In genomic region chr2:166948936-166949335, GRCm38 (mm10) we compare ENCODE assay signal across 21 mouse cellular contexts. TPM values are rescaled to one million over a fixed set of nuclear protein-coding genes. Genes with fewer than 3 reads are reported as not detected.
DNase-seq lines count a peak whose midpoint lies in the region; TF ChIP-seq lines count a peak whose summit lies in the region.
"Had no signal": no experiment of that assay in that cellular context is flagged by ENCODE, and none has a peak within 500 bp of the region (broad histone marks: within the 10 kb centered on the region; RNA-seq: fewer than 3 reads in every experiment).

No protein-coding gene starts in this region.

- H3K4me2 ChIP-seq in myocyte (ENCODE audit: low read depth): no peak overlapping the region
- H3K4me2 ChIP-seq: embryonic facial prominence, embryonic 13.5 days; embryonic facial prominence, embryonic 15.5 days; forebrain, embryonic 12.5 days had no signal

- TF ChIP-seq CTCF in left cerebral cortex, adult 2 months (IDR thresholded peaks at IDR 0.05): no peak

- peak overlapping the region; percentile 28; the same call in 1 of the 2 replicates for H3K27ac ChIP-seq in left cerebral cortex, adult 2 months
- H3K27ac ChIP-seq: embryonic facial prominence, embryonic 13.5 days; embryonic facial prominence, embryonic 15.5 days; forebrain, embryonic 10.5 days; forebrain, embryonic 12.5 days had no signal

- peak; percentile 79 for DNase-seq in heart, adult 11 months
- DNase-seq in heart, postnatal 25 days (ENCODE audit: low spot score): no peak
- no peak for DNase-seq in left cerebral cortex, adult 2 months (ENCODE audit: extremely low spot score in 1 of 2, low spot score in 2 of 2)
- no peak for DNase-seq in left cerebral cortex, adult 9 months (ENCODE audit: low spot score in 2 of 2)
- DNase-seq in kidney, postnatal 4 days: no peak
- DNase-seq: adrenal gland, adult 2 months; adrenal gland, postnatal 10 days; adrenal gland, postnatal 25 days; cerebellum, adult 11 months; cerebellum, adult 18-20 months; cerebellum, adult 8-10 months; cerebellum, adult 9-11 months; cerebellum, postnatal 14 days; cerebellum, postnatal 36 days; embryo, embryonic 11 days had no signal

- H3K27me3 ChIP-seq in myocyte (ENCODE audit: control insufficient read depth, insufficient read depth, insufficient read length): no peaks in the 10 kb centered on the region
- H3K27me3 ChIP-seq: embryonic facial prominence, embryonic 13.5 days; embryonic facial prominence, embryonic 15.5 days; forebrain, embryonic 12.5 days had no signal

- no peak overlapping the region for H3ac ChIP-seq in myocyte (ENCODE audit: control insufficient read depth, insufficient read length)

- H3K36me3 ChIP-seq in myocyte (ENCODE audit: control insufficient read depth, insufficient read depth): peaks cover 82% of the 10 kb centered on the region

- intact Hi-C loops in heart, postnatal 25 days (cut with DNase I): no loop called here
- intact Hi-C loops in left cerebral cortex, adult 2 months (cut with DNase I): no loop called here

- no peak for TF ChIP-seq POLR2A in myocyte (IDR thresholded peaks at IDR 0.05; ENCODE audit: insufficient read length, low read depth)

- no peak overlapping the region for H3K4me3 ChIP-seq in left cerebral cortex, adult 2 months
- H3K4me3 ChIP-seq in myocyte: no peak overlapping the region
- H3K4me3 ChIP-seq: embryonic facial prominence, embryonic 13.5 days; embryonic facial prominence, embryonic 15.5 days; erythroblast, embryonic 14.5 days; forebrain, embryonic 10.5 days; forebrain, embryonic 12.5 days had no signal

- H3K79me2 ChIP-seq in myocyte (ENCODE audit: control insufficient read depth, insufficient read depth): no peaks in the 10 kb centered on the region

TF ChIP-seq in myocyte, 11 proteins besides CTCF, POLR2A, EP300 and RAD21:
- peak; percentile 51 for TF ChIP-seq POLR2AphosphoS2 (IDR thresholded peaks at IDR 0.05; ENCODE audit: insufficient read length, low read depth)
- TF ChIP-seq MYOD1 (IDR thresholded peaks at IDR 0.05; ENCODE audit: control insufficient read depth in 1 of 3, insufficient read length in 2 of 3, low read depth in 2 of 3): no peak

RNA-seq across cellular contexts. Expression of gene Cse1l, which starts 43.1 kb away (rescaled TPM):
- 10 to 100 TPM; 39.2 to 41.2 TPM for total RNA-seq in heart, postnatal 25 days (2021)
- 10 to 100 TPM; 52.2 to 60.6 TPM for total RNA-seq in left cerebral cortex, adult 2 months (2021)
- polyA plus RNA-seq in myocyte (2012; fragmentation: generic; extraction: Trizol): 26.7 TPM

RNA-seq across cellular contexts. Expression of gene Stau1, which starts 47.2 kb away (rescaled TPM):
- 10 to 100 TPM; 41.7 to 45.4 TPM for total RNA-seq in heart, postnatal 25 days (2021)
- 10 to 100 TPM; 73.3 to 77.4 TPM for total RNA-seq in left cerebral cortex, adult 2 months (2021)
- polyA plus RNA-seq in myocyte (2012; fragmentation: generic; extraction: Trizol): 65.4 TPM
